Mouse (Mus musculus) heart, adult 9 months (tissue): ENCODE results near the gene B3gnt2.

Source experiments
- DNase-seq, 2 experiments: peaks; one replicate each; pipeline ENCODE4 v3.0.0; 2022; ENCODE audit warnings: low spot score in 2 of 2

Gene B3gnt2

DNA sequence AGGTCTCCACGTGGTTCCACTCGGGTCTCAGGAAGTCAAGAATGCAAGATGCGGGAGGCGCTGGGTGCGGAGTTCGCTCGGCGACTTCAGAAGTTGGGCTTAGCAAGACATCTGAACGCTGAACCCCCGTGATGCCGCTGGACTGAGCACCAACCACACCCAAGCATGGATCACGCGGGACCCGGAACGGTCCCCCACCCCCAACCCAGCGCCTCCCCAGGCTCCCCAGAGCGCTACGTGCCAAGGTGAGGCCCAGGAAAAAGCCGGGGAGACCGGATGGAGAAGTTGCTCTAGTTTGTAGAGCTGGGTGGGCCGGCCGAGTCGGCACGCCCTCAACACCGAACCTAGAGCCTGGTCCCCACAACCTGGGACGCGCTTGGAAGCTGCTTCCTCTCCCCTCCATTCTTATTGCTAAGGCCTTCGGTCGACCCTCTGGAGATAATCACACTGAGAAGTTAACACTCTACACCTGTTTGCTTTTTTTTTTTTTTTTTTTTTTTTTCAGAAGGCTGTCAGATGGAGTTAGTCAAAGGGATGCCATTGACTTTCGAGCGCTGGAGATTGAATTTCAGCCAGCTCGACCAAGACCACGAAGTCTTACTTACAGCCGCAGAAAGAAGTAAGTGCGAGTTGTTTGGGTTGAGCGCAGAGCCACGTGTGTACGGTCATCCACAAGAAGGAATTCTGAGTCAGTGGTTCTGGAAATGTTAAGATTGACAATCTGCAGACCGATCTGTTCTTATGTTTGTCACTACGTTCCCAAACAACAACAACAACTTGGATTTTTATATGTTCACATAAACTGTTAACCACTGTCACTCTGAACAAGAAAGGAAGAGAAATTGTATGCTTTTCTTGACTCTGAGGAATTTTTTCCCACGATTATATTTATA, at the start of gene B3gnt2:
Gene B3gnt2, minus strand, starts transcription at position 627 of the 893 bp plus-strand sequence.
- peak; percentile 54 for DNase-seq

DNA sequence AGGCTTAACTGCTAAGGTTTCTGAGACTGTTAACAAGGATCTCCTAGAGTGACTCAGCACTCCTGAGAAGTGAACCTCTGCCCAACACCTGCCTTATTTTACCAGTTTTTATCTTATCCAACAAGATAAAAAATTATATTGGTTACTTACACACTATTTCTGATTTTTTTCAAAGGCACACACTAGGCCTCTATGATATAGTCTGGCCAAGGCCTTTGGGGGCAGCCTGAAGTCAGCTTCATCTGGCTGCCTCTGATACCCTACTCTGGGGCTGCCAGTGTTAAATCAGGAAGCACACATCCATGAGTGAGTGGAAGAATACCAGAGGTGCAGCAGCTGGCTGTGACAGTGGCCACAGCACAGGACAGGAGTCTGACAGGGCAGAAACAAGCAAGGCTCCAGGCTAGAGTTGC, 45.7 kb upstream of the B3gnt2 start:
- no peak for DNase-seq

DNA sequence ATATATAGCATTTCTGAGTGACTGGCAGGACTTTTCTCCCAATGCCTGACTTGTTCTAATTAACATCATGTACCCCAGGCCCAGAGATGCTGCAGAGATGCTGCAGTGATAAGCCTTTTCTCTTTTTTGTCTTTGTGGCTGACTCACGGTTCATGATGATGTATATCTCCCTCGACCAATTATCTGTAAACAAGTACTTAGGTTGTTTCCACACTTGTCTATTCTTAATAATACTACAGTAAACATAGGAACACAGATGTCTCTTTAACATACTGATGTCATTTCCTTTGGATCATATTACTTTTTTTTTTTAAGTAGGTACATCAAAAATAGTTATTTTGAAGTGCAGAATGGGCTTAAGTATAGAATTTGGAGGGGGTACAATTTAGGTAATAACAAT, 42.2 kb upstream of the B3gnt2 start:
- no peak for DNase-seq

DNA sequence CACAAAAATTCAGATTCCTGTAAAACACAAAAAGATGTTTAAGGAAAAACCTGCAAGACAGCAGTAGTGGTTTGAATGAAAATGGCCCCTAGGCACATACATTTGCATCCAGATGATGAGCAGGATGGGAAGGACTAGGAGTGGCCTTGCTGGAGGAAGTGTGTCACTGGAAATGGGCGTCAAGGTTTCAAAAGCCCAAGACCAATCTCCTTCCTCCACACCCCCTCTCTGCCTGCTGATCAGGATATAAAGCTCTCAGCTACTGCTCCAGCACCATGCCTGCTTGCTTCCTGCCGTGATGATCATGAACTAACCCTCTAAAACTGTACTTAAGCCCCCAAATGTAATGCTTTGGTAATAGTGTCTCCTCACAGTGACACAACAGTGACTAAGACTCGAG, 39.3 kb upstream of the B3gnt2 start:
- no peak for DNase-seq

DNA sequence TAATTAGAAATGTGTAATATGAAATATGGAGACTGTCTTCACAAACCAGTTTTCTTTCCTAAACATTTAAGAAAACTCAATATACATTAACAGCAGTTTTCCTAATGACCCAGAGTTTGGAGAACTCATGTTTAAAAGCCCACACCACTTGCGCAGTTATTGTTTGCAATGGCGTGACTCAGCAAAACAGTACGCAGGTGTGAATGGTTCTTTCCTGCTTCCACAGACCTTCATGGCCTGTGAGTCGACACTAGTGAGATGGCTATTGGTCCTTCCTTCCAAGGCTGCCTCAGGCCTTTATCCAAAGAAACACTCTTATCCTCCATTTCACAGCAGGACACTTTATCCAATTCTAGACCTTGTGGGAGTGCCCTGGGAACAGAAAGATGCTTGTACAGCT, 36.9 kb upstream of the B3gnt2 start:
- DNase-seq, result no peak

DNA sequence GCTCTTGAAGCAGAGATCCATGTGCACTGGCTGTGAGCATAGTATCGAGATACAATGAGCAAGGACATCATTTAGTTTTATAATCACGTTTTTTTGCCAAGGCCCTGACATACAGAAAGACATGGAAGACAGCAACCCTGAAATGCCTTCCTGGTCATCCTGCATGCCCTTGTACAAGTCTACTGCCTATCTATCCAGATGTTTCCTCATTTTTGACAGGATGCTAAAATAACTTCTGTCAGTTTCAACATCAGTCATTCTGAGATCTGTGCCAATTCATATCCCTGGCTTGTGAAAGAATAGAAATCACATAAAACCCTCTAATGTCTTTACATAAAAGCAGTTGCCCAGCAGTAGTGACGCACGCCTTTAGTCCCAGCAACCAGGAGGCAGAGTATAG, 36.4 kb upstream of the B3gnt2 start:
- DNase-seq, result peak in 1 of 2 experiments; percentile 10

DNA sequence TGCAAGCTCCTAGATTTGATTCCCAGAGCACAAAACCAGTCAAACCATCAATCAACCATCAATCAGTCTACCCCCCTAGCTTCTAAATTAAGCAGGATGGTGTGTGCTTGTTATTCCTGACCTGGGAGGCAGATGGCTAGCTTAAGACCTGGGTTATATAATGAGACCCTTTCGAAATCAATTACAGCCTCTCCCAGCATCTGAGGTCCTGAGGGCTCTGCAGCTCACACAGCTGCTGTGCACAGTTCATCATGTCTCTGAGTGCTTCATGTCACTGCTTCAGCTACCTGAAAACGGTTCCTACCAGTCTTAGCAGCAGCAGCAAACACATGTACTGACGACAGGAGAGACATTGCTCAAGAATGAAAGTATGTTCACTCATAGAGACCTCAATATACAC, 32.3 kb upstream of the B3gnt2 start:
- DNase-seq, result no peak

DNA sequence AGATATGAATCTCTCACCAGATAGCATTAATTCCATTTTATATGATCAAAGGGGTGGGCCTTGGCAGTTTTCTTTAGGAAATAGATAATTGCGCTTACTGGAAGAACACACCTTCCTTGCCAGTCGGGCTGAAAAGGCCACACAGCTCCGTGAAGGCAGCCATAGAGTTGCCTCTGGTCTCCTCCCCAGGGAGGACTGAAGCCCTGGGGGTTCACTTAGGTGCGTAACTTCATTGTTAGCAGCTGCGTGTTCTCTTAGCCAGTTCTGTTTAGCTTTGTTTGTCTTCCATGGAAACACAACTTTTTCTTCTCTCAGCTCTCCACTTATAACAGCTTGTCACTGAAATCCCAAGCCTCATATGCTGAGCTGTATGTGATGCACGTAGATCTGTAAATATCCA, 31.7 kb upstream of the B3gnt2 start:
- DNase-seq, result no peak

DNA sequence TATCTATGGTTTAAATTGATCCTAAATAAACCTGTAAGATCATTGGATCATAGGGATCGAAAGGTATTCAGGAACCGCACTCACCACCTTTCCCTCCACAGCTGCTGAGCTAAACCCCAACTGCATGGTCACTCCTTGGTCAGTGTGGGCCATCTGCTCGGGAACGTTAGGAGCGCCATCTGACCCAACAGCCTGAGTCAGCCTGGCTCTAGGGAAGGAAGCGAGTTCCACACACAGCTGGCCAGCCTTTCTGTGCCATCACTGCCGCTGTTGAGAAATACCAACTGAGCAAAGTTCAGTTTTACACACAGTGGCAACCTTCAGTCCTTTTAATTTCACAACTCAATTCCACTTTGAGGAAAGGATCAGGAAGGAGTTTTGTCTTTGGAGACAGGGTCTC, 31.1 kb upstream of the B3gnt2 start:
- no peak for DNase-seq

DNA sequence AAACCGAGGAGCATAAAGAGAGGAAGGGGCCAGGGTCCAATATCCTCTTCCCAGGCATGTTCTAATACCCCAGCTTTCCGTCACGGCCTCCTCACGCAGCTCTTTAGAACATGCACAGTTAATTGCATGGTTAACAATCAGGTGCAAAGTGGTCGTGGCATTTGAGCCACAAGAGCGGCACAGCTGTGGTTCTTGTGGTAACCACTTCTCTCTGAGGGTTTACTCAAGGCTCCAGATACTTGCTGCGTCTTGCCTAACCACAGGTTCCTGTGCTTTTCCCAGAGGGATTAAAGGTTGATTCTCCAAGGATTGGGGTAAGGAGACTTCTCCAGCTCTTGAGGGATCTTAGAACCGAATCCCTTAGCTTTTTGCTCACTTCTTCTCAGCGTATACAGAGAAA, 30.5 kb upstream of the B3gnt2 start:
- no peak for DNase-seq

DNA sequence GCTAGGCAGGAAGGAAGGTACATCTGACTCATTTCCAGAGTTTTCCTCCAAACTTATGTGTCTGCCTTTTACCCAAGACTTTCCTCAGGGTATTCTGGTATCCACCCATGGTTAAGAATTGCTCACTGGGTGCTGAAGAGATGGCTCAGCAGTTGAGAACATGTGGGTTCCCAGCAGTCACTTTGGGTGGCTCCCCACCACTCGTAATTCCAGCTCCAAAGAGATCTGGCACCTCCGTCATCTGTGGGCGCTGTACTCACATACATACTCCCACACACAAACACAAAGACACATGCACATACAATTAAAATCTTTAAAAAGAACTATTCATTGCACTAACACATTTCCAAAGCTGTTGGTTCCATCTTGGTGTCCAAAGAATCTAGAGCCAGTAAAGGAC, 28.5 kb upstream of the B3gnt2 start:
- DNase-seq, result no peak

DNA sequence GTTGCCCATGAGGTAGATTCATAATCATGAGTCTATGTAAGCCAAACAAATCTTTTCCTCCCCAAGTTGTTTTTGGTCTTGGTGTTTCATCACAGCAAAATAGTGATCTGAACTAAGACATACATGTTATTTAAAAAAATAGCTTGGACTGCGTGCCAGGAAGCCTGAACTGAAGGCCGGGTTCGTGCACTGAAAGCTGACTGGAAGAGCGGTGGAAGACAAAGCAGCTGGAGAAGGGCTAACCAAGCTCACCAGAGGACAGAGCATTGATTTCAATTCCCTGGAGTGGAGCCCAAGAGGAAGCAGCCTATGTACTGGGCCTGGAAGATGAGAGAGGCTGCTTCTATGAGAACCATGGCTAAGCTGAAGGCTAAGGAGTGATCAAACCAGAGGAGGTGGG, 26.2 kb upstream of the B3gnt2 start:
- no peak for DNase-seq

DNA sequence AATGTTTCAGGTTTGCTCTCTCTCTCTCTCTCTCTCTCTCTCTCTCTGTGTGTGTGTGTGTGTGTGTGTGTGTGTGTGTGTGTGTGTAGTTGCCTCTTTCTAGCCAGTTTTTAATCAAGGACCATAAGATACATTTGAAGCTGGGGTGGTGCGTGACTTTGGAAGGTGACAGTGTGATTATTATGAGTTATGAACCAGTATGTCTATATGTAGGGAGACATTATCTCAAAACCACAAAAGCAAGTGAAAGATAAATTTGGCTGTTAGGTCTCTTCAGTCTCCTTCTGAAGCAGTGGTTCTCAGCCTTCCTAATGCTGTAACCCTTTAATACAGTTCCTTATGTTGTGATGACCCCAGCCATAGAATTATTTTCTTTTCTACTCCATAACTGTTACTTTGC, 24.6 kb upstream of the B3gnt2 start:
- DNase-seq, result no peak

DNA sequence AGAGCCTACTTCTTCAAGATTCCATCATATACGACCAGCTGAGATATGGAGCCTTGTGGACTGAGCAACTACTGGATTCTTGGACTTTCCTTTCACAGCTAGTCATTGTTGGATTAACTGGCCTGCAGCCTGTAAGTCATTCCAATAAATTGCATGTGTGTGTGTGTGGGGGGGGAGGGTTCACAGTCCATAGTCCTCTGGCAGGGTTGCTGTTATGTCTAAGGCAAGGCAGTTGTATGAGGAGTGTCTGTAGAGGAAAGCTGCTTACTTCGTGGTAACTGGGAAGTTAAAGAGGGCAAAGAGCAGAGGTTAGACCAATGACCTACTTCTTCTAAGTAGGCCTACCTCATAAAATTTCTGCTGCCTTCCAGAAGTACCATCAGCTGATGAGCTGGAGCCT, 22.9 kb upstream of the B3gnt2 start:
- DNase-seq, result no peak

DNA sequence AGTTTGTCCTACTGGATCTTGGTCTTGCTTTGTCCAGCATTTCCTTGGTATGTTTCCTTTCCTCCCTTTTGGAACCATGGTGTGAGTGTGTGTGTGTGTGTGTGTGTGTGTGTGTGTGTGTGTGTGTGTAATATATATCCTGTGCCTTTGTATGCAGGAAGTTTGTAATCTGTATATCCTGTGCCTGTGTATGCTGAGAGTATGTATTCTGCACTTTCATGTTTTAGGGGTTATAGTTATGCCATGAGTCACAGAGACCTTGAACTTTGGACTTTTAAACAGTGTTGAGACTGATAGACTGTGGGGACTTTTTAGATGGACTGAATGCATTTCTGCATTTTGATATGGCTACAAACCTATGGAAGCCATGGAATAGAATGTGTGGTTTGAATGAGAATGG, 22.2 kb upstream of the B3gnt2 start:
- no peak for DNase-seq

DNA sequence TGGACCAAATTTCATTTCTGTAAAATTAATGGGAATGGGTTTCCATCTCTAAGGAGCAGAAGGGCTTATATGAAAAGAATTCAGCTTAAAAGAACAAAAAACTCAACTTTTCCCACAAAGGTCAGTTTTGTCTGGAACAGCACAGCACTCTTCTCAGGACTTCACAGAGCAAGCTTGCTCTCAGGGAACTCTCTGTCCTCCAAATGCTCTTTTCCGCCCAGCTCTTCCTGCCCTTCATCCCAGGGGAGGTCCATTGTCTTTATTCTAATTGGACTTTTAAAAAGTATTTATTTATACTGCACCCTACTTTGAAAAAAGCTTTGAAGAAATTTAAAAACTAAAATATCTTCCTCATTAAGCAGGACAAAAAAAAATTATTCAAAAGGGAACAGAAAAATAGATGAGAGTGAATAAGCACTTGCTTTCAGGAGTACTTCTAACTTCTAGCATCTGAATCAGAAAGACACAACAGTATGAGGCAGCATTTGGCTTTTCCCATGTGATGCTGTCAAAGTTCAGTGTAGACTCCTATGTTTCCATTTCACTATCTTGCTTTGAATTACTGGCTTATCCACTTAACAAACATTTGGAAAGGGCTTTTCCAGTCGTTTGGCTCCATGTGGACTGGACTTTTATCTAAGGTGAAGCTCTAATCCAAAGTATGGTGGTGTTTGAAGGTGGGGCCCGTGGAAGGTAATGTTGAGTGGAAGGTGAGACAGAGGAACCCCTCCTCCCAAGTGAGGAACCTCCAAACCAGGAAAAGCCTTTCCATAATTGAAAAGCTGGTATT, 19.8 kb upstream of the B3gnt2 start:
- no peak for DNase-seq

DNA sequence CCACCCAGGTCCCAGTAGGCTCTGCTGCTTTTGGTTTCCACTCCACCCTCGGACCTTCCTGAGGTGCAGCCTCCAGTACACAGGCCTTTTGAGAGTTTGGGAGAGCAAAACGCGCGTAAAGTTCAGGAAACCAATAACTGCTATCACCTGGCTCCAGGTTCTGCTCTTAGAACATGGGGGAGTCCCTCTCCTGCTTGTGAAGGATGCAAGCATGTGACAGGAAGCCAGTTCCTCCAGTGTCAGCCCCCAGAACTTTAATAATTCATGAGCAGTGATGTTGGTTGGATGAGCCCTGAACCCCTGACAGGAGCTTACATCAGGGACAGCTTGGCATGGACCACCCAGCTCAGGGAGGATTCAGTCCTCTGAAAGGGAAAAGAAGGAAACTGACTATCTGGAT, 18.9 kb upstream of the B3gnt2 start:
- no peak for DNase-seq

DNA sequence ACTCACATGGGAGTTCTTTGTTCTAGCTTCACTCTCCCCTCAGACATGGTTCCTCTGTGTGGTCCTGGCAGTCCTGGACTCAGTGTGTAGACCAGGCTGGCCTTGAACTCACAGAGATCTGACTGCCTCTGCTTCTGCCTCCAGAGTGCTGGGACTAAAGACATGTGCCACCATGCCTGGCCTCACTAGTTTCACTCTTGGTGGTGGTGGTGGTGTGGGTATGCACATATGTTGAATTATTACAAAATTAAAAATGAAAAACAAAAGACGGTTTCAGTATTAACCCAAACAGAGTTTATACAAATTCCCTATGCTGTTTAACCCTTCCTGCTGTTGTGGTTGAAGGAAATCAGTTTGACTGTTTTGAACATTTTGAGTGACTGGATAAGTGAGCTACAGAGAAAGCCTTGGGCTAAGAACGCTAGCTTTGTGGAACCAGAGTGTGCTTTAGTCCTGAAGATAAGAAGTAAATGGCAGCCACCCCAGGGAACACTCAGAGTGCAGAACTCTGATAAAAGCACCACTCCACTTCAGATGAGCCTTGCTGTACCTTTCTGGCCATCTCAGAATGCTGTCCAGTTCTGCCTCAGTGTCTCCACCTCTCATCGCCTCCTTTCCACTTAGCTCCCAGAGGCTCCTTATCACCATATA, 16.0 kb upstream of the B3gnt2 start:
- DNase-seq, result no peak

DNA sequence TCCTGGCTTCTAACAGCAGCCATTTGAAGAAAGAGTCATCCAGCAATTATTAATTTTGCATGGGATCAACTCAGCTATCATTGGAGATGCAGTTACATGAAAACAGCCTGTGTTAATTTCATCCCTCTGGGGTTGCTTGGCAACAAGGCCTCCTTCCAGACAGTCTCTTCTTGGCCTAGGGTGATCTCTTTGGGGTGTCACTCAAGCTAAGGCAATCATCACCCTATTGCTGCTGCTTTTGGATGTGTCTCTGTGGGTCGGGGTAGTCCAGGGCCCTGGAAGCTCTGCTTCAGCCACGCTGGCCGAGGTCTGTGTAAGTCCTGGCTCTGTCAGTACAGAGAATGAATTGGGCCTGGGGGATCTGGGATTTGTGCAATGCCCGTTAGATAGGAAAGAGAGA, 14.5 kb upstream of the B3gnt2 start:
- DNase-seq, result no peak

DNA sequence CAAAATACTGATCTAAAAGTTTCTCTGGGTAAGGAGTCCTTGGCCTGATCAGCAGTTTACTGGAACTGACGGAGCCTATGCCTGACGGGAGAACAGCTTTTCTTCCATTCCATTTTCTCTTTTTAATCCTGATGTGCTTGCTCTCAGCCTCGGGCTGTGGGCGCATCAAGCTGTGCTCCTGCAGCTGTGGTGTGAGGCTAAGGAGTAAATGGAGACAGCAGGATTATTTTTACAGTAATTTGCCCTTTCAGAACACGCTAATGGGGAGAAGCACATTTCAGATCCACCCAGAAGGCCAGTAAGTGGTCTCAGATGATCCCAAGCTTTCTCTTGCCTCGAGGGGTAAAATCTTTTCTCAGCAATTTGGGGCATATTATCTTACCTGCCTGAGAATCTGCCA, 14.0 kb upstream of the B3gnt2 start:
- no peak for DNase-seq

DNA sequence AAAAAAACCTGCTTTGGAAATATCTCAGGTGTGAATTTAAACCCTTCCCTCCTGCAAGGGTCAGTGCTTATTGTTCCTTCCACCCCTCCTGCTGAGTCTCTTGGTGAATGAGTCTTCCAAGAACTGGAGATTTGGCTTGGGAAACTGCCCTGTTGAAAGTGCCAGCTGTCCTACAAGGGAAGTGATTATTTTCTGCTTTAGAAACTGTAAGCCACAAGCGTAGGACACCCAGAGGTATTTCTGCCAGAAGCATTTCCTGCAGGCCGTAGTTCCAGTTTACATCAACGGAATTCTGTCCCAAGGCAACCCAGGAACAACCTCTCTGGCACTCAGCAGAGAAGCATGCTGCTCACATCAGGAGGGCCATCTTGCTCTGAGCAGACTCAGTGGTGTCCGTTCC, 12.6 kb upstream of the B3gnt2 start:
- peak; percentile 51 to 59 for DNase-seq

DNA sequence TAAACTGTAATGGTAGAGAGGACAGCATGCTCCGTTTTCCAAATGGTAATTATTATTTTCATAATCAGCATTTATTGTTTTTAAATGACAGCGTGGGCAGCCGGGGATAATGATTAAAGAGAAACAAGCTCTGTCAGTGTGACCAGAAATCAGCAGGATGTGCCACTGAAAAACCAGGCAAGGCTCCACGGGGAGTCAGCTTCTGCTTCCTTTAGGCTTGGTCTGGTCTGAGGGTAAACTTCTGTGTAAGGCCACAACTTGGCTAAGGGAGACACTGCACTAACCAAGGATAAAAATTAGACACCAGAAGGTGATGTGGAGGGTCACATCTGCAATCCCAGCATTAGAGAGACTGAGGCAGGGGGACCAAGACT, 11.5 kb upstream of the B3gnt2 start:
- DNase-seq, result no peak
